23 mouse cellular contexts compared by ENCODE assay signal in the genomic region with DNA sequence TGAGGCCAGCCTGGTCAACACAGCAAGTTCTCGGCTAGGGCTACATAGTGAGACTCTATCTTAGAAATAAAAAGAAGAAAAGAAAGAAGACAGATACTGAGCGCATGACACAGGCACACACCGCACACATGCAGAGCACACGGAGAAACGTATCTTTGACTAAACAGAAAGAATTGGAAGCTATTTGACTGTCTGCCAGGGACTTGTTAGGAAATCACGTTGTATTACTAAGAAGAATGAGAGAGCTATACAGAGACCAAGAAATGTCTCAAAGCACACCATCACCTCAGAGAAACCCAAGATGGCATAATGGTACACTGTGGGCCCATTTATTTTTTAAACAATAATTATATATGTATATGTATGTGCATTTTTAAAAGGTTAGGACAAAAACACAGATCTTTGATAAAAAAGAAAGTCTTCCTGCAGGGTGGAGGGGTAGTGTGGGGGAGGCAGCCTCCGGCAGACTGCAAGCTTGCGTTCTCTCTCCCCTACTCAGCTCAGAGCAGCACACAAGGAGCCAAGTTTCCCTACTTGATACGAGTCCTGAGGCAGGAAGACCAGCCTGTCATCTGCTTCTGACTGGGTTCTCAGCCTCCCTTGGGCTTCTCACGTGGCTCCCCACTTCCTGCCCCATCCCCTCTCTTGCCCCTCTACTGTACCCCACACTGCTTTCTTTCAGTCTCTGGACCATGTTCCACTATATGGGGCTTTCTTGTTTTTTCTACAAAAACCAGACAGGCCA.
DNase-seq lines count a peak whose midpoint lies in the region; ATAC-seq and TF ChIP-seq lines count a peak whose summit lies in the region.
"Had no signal": no experiment of that assay in that cellular context is flagged by ENCODE, and none has a peak within 500 bp of the region (broad histone marks: within the 10 kb centered on the region; RNA-seq: fewer than 3 reads in every experiment).

No protein-coding gene starts in this region.

- WGBS in lung, postnatal 0 days: 60% methylated on average over 10 of the region's 10 CpGs
- 38% methylated on average over 10 of the region's 10 CpGs for WGBS in embryonic facial prominence, embryonic 15.5 days
- WGBS in hindbrain, embryonic 14.5 days: 68% methylated on average over 10 of the region's 10 CpGs

- H3K36me3 ChIP-seq in lung, postnatal 0 days (ENCODE audit: insufficient read depth, low read length): no peaks in the 10 kb centered on the region
- H3K36me3 ChIP-seq in embryonic facial prominence, embryonic 15.5 days: no peaks in the 10 kb centered on the region
- no peaks in the 10 kb centered on the region for H3K36me3 ChIP-seq in hindbrain, embryonic 14.5 days (replicated peaks; ENCODE audit: control insufficient read depth, insufficient read depth)
- H3K36me3 ChIP-seq: forebrain, embryonic 12.5 days; heart, embryonic 10.5 days; liver, embryonic 13.5 days; neural tube, embryonic 13.5 days had no signal

- H3K27ac ChIP-seq in lung, postnatal 0 days (ENCODE audit: low read length): no peak overlapping the region
- H3K27ac ChIP-seq in embryonic facial prominence, embryonic 15.5 days (replicated peaks): no peak overlapping the region
- H3K27ac ChIP-seq in hindbrain, embryonic 14.5 days: no peak overlapping the region
- H3K27ac ChIP-seq: forebrain, embryonic 12.5 days; gastrocnemius, adult 2 months; heart, embryonic 10.5 days; left cerebral cortex, adult 2 months; liver, embryonic 13.5 days; neural tube, embryonic 13.5 days had no signal

- H3K4me2 ChIP-seq in lung, postnatal 0 days (replicated peaks; ENCODE audit: low read depth, low read length): no peak overlapping the region
- H3K4me2 ChIP-seq in embryonic facial prominence, embryonic 15.5 days (replicated peaks): no peak overlapping the region
- H3K4me2 ChIP-seq in hindbrain, embryonic 14.5 days (replicated peaks): no peak overlapping the region
- H3K4me2 ChIP-seq: forebrain, embryonic 12.5 days; liver, embryonic 13.5 days; neural tube, embryonic 13.5 days had no signal

- no peak overlapping the region for H3K9ac ChIP-seq in lung, postnatal 0 days (replicated peaks; ENCODE audit: low read depth)
- H3K9ac ChIP-seq in embryonic facial prominence, embryonic 15.5 days: no peak overlapping the region
- H3K9ac ChIP-seq in hindbrain, embryonic 14.5 days: no peak overlapping the region
- H3K9ac ChIP-seq: forebrain, embryonic 12.5 days; liver, embryonic 13.5 days; neural tube, embryonic 13.5 days had no signal

- ATAC-seq in frontal cortex, adult (ENCODE audit: low TSS enrichment): peak; percentile 52
- no peak for ATAC-seq in lung, postnatal 0 days
- ATAC-seq in embryonic facial prominence, embryonic 15.5 days (ENCODE audit: insufficient number of reproducible peaks, low FRiP score, low TSS enrichment, low read depth): peak; percentile 64; the same call in 1 of the 2 replicates
- no peak for ATAC-seq in hindbrain, embryonic 14.5 days (ENCODE audit: low FRiP score)
- ATAC-seq: intestine, embryonic 16.5 days; midbrain, embryonic 16.5 days had no signal

- DNase-seq in frontal cortex, postnatal 10 days (ENCODE audit: low spot score in 2 of 2): no peak
- DNase-seq in lung, postnatal 0 days (ENCODE audit: low spot score): peak; percentile 23
- no peak for DNase-seq in lung, postnatal 10 days
- peak; percentile 48 for DNase-seq in thymus, postnatal 25 days
- DNase-seq in ovary, postnatal 36 days (ENCODE audit: low spot score): no peak
- DNase-seq in hindbrain, embryonic 14.5 days (ENCODE audit: low spot score): no peak
- DNase-seq: adrenal gland, postnatal 10 days; cerebellum, postnatal 10 days; gastrocnemius, adult 2 months; heart, postnatal 4 days; kidney, postnatal 14 days; liver, embryonic 13.5 days; lung, postnatal 4 days; retina, postnatal 1 day; spleen, adult 18-20 months had no signal

- no peaks in the 10 kb centered on the region for H3K4me1 ChIP-seq in lung, postnatal 0 days (ENCODE audit: insufficient read depth, low read depth, low read length)
- H3K4me1 ChIP-seq in embryonic facial prominence, embryonic 15.5 days: peaks cover 10% of the 10 kb centered on the region; the same call in 1 of the 2 replicates
- peaks cover 3% of the 10 kb centered on the region; the same call in 1 of the 2 replicates for H3K4me1 ChIP-seq in hindbrain, embryonic 14.5 days (replicated peaks; ENCODE audit: control insufficient read depth, insufficient read depth, low read length)
- H3K4me1 ChIP-seq: heart, embryonic 10.5 days; liver, embryonic 13.5 days; neural tube, embryonic 13.5 days had no signal

- no peaks in the 10 kb centered on the region for H3K27me3 ChIP-seq in lung, postnatal 0 days (replicated peaks; ENCODE audit: insufficient read depth, low read length)
- no peaks in the 10 kb centered on the region for H3K27me3 ChIP-seq in embryonic facial prominence, embryonic 15.5 days
- H3K27me3 ChIP-seq in hindbrain, embryonic 14.5 days (ENCODE audit: control insufficient read depth, insufficient read depth, low read length): no peaks in the 10 kb centered on the region
- H3K27me3 ChIP-seq: forebrain, embryonic 12.5 days; liver, embryonic 13.5 days; neural tube, embryonic 13.5 days had no signal

- TF ChIP-seq CTCF in lung, postnatal 0 days (IDR thresholded peaks at IDR 0.05): no peak

- no peak for TF ChIP-seq EP300 in lung, postnatal 0 days (IDR thresholded peaks at IDR 0.05)

- no peak overlapping the region for H3K4me3 ChIP-seq in lung, postnatal 0 days (ENCODE audit: low read depth, low read length)
- no peak overlapping the region for H3K4me3 ChIP-seq in embryonic facial prominence, embryonic 15.5 days (replicated peaks)
- H3K4me3 ChIP-seq in hindbrain, embryonic 14.5 days (replicated peaks; ENCODE audit: low read length): no peak overlapping the region
- H3K4me3 ChIP-seq: forebrain, embryonic 12.5 days; gastrocnemius, adult 2 months; heart, embryonic 10.5 days; left cerebral cortex, adult 2 months; liver, embryonic 13.5 days; neural tube, embryonic 13.5 days had no signal

- H3K9me3 ChIP-seq in lung, postnatal 0 days (ENCODE audit: low read length): no peaks in the 10 kb centered on the region
- no peaks in the 10 kb centered on the region for H3K9me3 ChIP-seq in embryonic facial prominence, embryonic 15.5 days (replicated peaks)
- no peaks in the 10 kb centered on the region for H3K9me3 ChIP-seq in hindbrain, embryonic 14.5 days (ENCODE audit: control insufficient read depth, low read length)
- H3K9me3 ChIP-seq: forebrain, embryonic 12.5 days; heart, embryonic 10.5 days; liver, embryonic 13.5 days; neural tube, embryonic 13.5 days had no signal

Comparison
In these comparisons a context has a peak if more than half of its experiments do, and no peak if none do; other contexts are left out.
1. DNase-seq: peak in lung, postnatal 0 days (single experiment) and thymus, postnatal 25 days (single experiment); none in frontal cortex, postnatal 10 days (0 of 2), lung, postnatal 10 days (single experiment), ovary, postnatal 36 days (single experiment) and hindbrain, embryonic 14.5 days (single experiment).
2. ATAC-seq: peak in frontal cortex, adult (single experiment) and embryonic facial prominence, embryonic 15.5 days (single experiment); none in lung, postnatal 0 days (single experiment) and hindbrain, embryonic 14.5 days (single experiment).